Mouse (Mus musculus): ENCODE data around the gene A930004D18Rik. TPM values are rescaled to one million over a fixed set of nuclear protein-coding genes. Genes with fewer than 3 reads are reported as not detected.

The A930004D18Rik gene
- polyA plus RNA-seq, 1 experiment = 0.31 TPM

GRCm38 (mm10) chr2:18012866-18013265 lies 24.7 kb downstream of the A930004D18Rik start:
- Histone ChIP-seq H3K36me3 (ENCODE audit: control insufficient read depth, insufficient read depth, low read length, poor library complexity, severe bottlenecking) (no peaks in the 10 kb centered on the region), H3K9me3 (replicated peaks; ENCODE audit: control insufficient read depth, insufficient read depth, low read length, poor library complexity, severe bottlenecking) (no peaks in the 10 kb centered on the region; the same call in 1 of the 2 replicates), H3K27me3 (ENCODE audit: control insufficient read depth, insufficient read depth, low read length, poor library complexity, severe bottlenecking) (no peaks in the 10 kb centered on the region), H3K4me1 (ENCODE audit: control insufficient read depth, insufficient read depth, low read length) (no peaks in the 10 kb centered on the region), H3K9ac (ENCODE audit: low read depth, poor library complexity, severe bottlenecking) (no peak overlapping the region), H3K27ac (ENCODE audit: insufficient read depth, low read length) (no peak overlapping the region), H3K4me3 (ENCODE audit: low read depth, low read length) (no peak overlapping the region)
- TF ChIP-seq CTCF (IDR thresholded peaks at IDR 0.05; ENCODE audit: low read depth, low read length) = no peak
- no peak for TF ChIP-seq EP300 (IDR thresholded peaks at IDR 0.05; ENCODE audit: insufficient read depth, low read depth, low read length)
- no peak for TF ChIP-seq POLR2A (IDR thresholded peaks at IDR 0.05; ENCODE audit: insufficient read depth, low read length)

- H3K9me3 ChIP-seq (replicated peaks; ENCODE audit: control insufficient read depth, insufficient read depth, low read length, poor library complexity, severe bottlenecking) = no peaks in the 10 kb centered on the region; the same call in 1 of the 2 replicates
- no peak overlapping the region for H3K27ac ChIP-seq (ENCODE audit: insufficient read depth, low read length)
- H3K9ac ChIP-seq (ENCODE audit: low read depth, poor library complexity, severe bottlenecking) = no peak overlapping the region
- H3K4me1 ChIP-seq (ENCODE audit: control insufficient read depth, insufficient read depth, low read length) = no peaks in the 10 kb centered on the region
- H3K36me3 ChIP-seq (ENCODE audit: control insufficient read depth, insufficient read depth, low read length, poor library complexity, severe bottlenecking) = no peaks in the 10 kb centered on the region
- TF ChIP-seq EP300 (IDR thresholded peaks at IDR 0.05; ENCODE audit: insufficient read depth, low read depth, low read length) (no peak), CTCF (IDR thresholded peaks at IDR 0.05; ENCODE audit: low read depth, low read length) (no peak), POLR2A (IDR thresholded peaks at IDR 0.05; ENCODE audit: insufficient read depth, low read length) (no peak)
- no peaks in the 10 kb centered on the region for H3K27me3 ChIP-seq (ENCODE audit: control insufficient read depth, insufficient read depth, low read length, poor library complexity, severe bottlenecking)
- no peak overlapping the region for H3K4me3 ChIP-seq (ENCODE audit: low read depth, low read length)
Observed at GRCm38 (mm10) chr2:18011226-18011625, 26.3 kb downstream of the A930004D18Rik start.

GRCm38 (mm10) chr2:18005137-18005536 lies 32.4 kb downstream of the A930004D18Rik start:
- no peak overlapping the region for H3K27ac ChIP-seq (ENCODE audit: insufficient read depth, low read length)
- H3K4me3 ChIP-seq (ENCODE audit: low read depth, low read length) = no peak overlapping the region
- TF ChIP-seq CTCF (IDR thresholded peaks at IDR 0.05; ENCODE audit: low read depth, low read length) (no peak), EP300 (IDR thresholded peaks at IDR 0.05; ENCODE audit: insufficient read depth, low read depth, low read length) (no peak), POLR2A (IDR thresholded peaks at IDR 0.05; ENCODE audit: insufficient read depth, low read length) (no peak)
- no peaks in the 10 kb centered on the region; the same call in 1 of the 2 replicates for H3K9me3 ChIP-seq (replicated peaks; ENCODE audit: control insufficient read depth, insufficient read depth, low read length, poor library complexity, severe bottlenecking)
- H3K9ac ChIP-seq (ENCODE audit: low read depth, poor library complexity, severe bottlenecking) = no peak overlapping the region
- H3K36me3 ChIP-seq (ENCODE audit: control insufficient read depth, insufficient read depth, low read length, poor library complexity, severe bottlenecking) = no peaks in the 10 kb centered on the region
- H3K4me1 ChIP-seq (ENCODE audit: control insufficient read depth, insufficient read depth, low read length) = peaks cover 4% of the 10 kb centered on the region
- H3K27me3 ChIP-seq (ENCODE audit: control insufficient read depth, insufficient read depth, low read length, poor library complexity, severe bottlenecking) = no peaks in the 10 kb centered on the region

GRCm38 (mm10) chr2:18004286-18004685 lies 33.3 kb downstream of the A930004D18Rik start:
- Histone ChIP-seq H3K27ac (ENCODE audit: insufficient read depth, low read length) (no peak overlapping the region), H3K4me3 (ENCODE audit: low read depth, low read length) (no peak overlapping the region), H3K27me3 (ENCODE audit: control insufficient read depth, insufficient read depth, low read length, poor library complexity, severe bottlenecking) (no peaks in the 10 kb centered on the region), H3K9ac (ENCODE audit: low read depth, poor library complexity, severe bottlenecking) (no peak overlapping the region), H3K9me3 (replicated peaks; ENCODE audit: control insufficient read depth, insufficient read depth, low read length, poor library complexity, severe bottlenecking) (no peaks in the 10 kb centered on the region), H3K36me3 (ENCODE audit: control insufficient read depth, insufficient read depth, low read length, poor library complexity, severe bottlenecking) (no peaks in the 10 kb centered on the region), H3K4me1 (ENCODE audit: control insufficient read depth, insufficient read depth, low read length) (peaks cover 4% of the 10 kb centered on the region)
- TF ChIP-seq EP300 (IDR thresholded peaks at IDR 0.05; ENCODE audit: insufficient read depth, low read depth, low read length) (no peak), POLR2A (IDR thresholded peaks at IDR 0.05; ENCODE audit: insufficient read depth, low read length) (no peak), CTCF (IDR thresholded peaks at IDR 0.05; ENCODE audit: low read depth, low read length) (no peak)

- Histone ChIP-seq H3K4me3 (ENCODE audit: low read depth, low read length) (no peak overlapping the region), H3K27ac (ENCODE audit: insufficient read depth, low read length) (no peak overlapping the region), H3K27me3 (ENCODE audit: control insufficient read depth, insufficient read depth, low read length, poor library complexity, severe bottlenecking) (no peaks in the 10 kb centered on the region), H3K9ac (ENCODE audit: low read depth, poor library complexity, severe bottlenecking) (no peak overlapping the region), H3K36me3 (ENCODE audit: control insufficient read depth, insufficient read depth, low read length, poor library complexity, severe bottlenecking) (no peaks in the 10 kb centered on the region), H3K4me1 (ENCODE audit: control insufficient read depth, insufficient read depth, low read length) (peaks cover 4% of the 10 kb centered on the region), H3K9me3 (replicated peaks; ENCODE audit: control insufficient read depth, insufficient read depth, low read length, poor library complexity, severe bottlenecking) (no peaks in the 10 kb centered on the region)
- TF ChIP-seq EP300 (IDR thresholded peaks at IDR 0.05; ENCODE audit: insufficient read depth, low read depth, low read length) (no peak), CTCF (IDR thresholded peaks at IDR 0.05; ENCODE audit: low read depth, low read length) (no peak), POLR2A (IDR thresholded peaks at IDR 0.05; ENCODE audit: insufficient read depth, low read length) (no peak)
Observed at GRCm38 (mm10) chr2:18002306-18002705, 35.2 kb downstream of the A930004D18Rik start.

GRCm38 (mm10) chr2:17996858-17997257 lies 40.7 kb downstream of the A930004D18Rik start, which contains the start of gene H2al2a:
H2al2a (minus strand) TSS chr2:17996958.
- H3K9me3 ChIP-seq (replicated peaks; ENCODE audit: control insufficient read depth, insufficient read depth, low read length, poor library complexity, severe bottlenecking) = no peaks in the 10 kb centered on the region
- no peak within 1 kb of the TSS for H3K9ac ChIP-seq (ENCODE audit: low read depth, poor library complexity, severe bottlenecking)
- H3K27ac ChIP-seq (ENCODE audit: insufficient read depth, low read length) = no peak within 1 kb of the TSS
- H3K36me3 ChIP-seq (ENCODE audit: control insufficient read depth, insufficient read depth, low read length, poor library complexity, severe bottlenecking) = no peaks in the 10 kb centered on the region
- H3K4me1 ChIP-seq (ENCODE audit: control insufficient read depth, insufficient read depth, low read length) = no peaks in the 10 kb centered on the region
- TF ChIP-seq CTCF (IDR thresholded peaks at IDR 0.05; ENCODE audit: low read depth, low read length) (no peak), POLR2A (IDR thresholded peaks at IDR 0.05; ENCODE audit: insufficient read depth, low read length) (no peak), EP300 (IDR thresholded peaks at IDR 0.05; ENCODE audit: insufficient read depth, low read depth, low read length) (no peak)
- H3K4me3 ChIP-seq (ENCODE audit: low read depth, low read length) = no peak within 1 kb of the TSS
- H3K27me3 ChIP-seq (ENCODE audit: control insufficient read depth, insufficient read depth, low read length, poor library complexity, severe bottlenecking) = no peaks in the 10 kb centered on the region
